In genomic region chr8:108437316-108437830, GRCm38 (mm10) we compare ENCODE assay signal across 18 mouse cellular contexts.
"Had no signal": no experiment of that assay in that cellular context is flagged by ENCODE, and none has a peak within 500 bp of the region (broad histone marks: within the 10 kb centered on the region; RNA-seq: fewer than 3 reads in every experiment).

No protein-coding gene starts in this region.

- DNase-seq: kidney, postnatal 10 days; kidney, postnatal 4 days; lung, adult 2 months; lung, postnatal 4 days; right cerebral cortex, adult 18-20 months; right cerebral cortex, postnatal 25 days; spleen, adult 18-20 months; thymus, adult 18-20 months; thymus, postnatal 14 days had no signal

- ATAC-seq: inflammation-experienced regulatory T-cells, adult 6 months; intestine, postnatal 0 days; lung, postnatal 0 days had no signal

- H3K27me3 ChIP-seq: liver, embryonic 15.5 days; neural tube, embryonic 12.5 days had no signal

- H3K4me3 ChIP-seq: layer of hippocampus, adult 2 months; limb, embryonic 10.5 days; liver, embryonic 15.5 days; myocyte; neural tube, embryonic 12.5 days had no signal

- H3K4me1 ChIP-seq: liver, embryonic 15.5 days had no signal

- H3K9ac ChIP-seq: liver, embryonic 15.5 days; neural tube, embryonic 12.5 days had no signal

- H3K9me3 ChIP-seq: limb, embryonic 10.5 days; liver, embryonic 15.5 days; neural tube, embryonic 12.5 days had no signal

- H3K36me3 ChIP-seq: limb, embryonic 10.5 days; liver, embryonic 15.5 days; neural tube, embryonic 12.5 days had no signal

- H3K27ac ChIP-seq: layer of hippocampus, adult 2 months; limb, embryonic 10.5 days; liver, embryonic 15.5 days; neural tube, embryonic 12.5 days had no signal

- H3K4me2 ChIP-seq: liver, embryonic 11.5 days; liver, embryonic 15.5 days; neural tube, embryonic 12.5 days had no signal
